Mouse (Mus musculus) megakaryocyte, embryonic 14.5 days (primary cell): ENCODE measurements at regions not wholly inside any gene's neighbourhood (a gene's known extent, or its start where the extent isn't known, plus 50 kb on each side); places are given as distances from the start of the nearest gene placed in this dataset.
A peak's percentile ranks its signal among the peaks of the same experiment; 100 is the strongest.

Experiments
- H3K27me3 ChIP-seq: replicated peaks from 2 replicates; pipeline ENCODE3; 2012; ENCODE audit warnings: inconsistent platforms
- H3K36me3 ChIP-seq: replicated peaks from 2 replicates; pipeline ENCODE3; 2012; ENCODE audit warnings: low read length, inconsistent platforms, mixed read lengths
- H3K4me1 ChIP-seq: 2 replicates; pipeline ENCODE4 v1.6.1; 2012; ENCODE audit warnings: inconsistent platforms
- H3K4me3 ChIP-seq: replicated peaks from 2 replicates; pipeline ENCODE3; 2012; ENCODE audit warnings: moderate library complexity, mild to moderate bottlenecking, inconsistent platforms
- H3K9me3 ChIP-seq: 2 replicates; pipeline ENCODE4 v1.6.1; 2012; ENCODE audit warnings: inconsistent platforms
- FLI1 ChIP-seq: IDR thresholded peaks from 2 replicates; pipeline ENCODE4 v1.6.1; 2012; ENCODE audit warnings: low read length, inconsistent platforms, mixed read lengths
- GATA1 ChIP-seq: IDR thresholded peaks from 3 replicates; pipeline ENCODE4 v1.6.1; 2012; ENCODE audit warnings: mixed read lengths, low read length, inconsistent platforms, borderline replicate concordance

- Histone ChIP-seq H3K4me1 (no peaks in the 10 kb centered on the region; the same call in 1 of the 2 replicates), H3K4me3 (no peak overlapping the region), H3K9me3 (peaks cover 1% of the 10 kb centered on the region), H3K36me3 (no peaks in the 10 kb centered on the region), H3K27me3 (no peaks in the 10 kb centered on the region)
- TF ChIP-seq FLI1 (no peak), GATA1 (no peak)
These were observed 276.8 kb upstream of the Actbl2 start for GRCm38 (mm10) chr13:110978022-110978421.

DNA sequence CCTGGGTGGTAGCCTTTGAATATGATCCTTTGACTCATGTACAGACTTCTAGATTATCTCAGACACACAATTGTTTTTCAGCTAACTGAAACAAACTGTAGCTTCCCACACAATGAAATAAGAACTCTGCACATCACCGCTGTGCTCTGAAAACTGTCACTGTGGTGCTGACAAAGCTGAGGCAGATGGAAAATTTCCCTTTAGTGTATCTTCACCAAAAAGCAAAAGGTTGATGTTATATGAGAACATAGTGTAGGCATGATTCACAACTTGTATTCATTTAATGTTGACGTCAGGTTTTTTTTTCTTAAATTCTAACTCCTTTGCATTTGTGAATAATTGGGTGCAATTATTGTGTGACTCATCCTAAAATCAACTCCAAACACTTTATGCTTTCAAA lies 264.1 kb upstream of the Actbl2 start:
- no peak overlapping the region for H3K4me3 ChIP-seq
- H3K27me3 ChIP-seq: peaks cover 3% of the 10 kb centered on the region

DNA sequence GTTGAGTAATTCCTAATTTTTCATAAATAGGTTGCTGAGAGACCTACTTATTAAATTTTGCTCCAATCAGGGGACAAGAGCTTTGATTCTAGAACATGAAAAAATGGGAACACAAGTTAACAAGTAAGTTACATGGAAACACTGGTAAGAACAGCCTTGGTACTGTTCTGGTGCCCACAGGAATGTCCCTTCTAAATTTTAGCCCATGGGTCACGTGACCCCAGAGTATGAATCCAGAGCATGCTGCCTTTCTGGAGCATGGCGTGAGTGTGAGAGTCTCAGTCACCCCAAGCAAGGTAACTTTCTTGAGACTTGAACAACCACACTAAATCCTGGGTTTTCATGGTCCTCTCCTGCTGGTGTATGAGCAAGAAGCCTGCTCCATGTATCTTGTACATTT lies 263.7 kb upstream of the Actbl2 start:
- Histone ChIP-seq H3K4me3 (no peak overlapping the region), H3K4me1 (no peaks in the 10 kb centered on the region), H3K36me3 (no peaks in the 10 kb centered on the region), H3K9me3 (no peaks in the 10 kb centered on the region), H3K27me3 (peaks cover 3% of the 10 kb centered on the region)
- no peak for TF ChIP-seq FLI1
- TF ChIP-seq GATA1: no peak

More for the DNA sequence above, 264.1 kb upstream of the Actbl2 start:
- no peaks in the 10 kb centered on the region for H3K9me3 ChIP-seq
- H3K36me3 ChIP-seq: no peaks in the 10 kb centered on the region
- H3K4me1 ChIP-seq: no peaks in the 10 kb centered on the region
- no peak for TF ChIP-seq FLI1
- TF ChIP-seq GATA1: no peak

DNA sequence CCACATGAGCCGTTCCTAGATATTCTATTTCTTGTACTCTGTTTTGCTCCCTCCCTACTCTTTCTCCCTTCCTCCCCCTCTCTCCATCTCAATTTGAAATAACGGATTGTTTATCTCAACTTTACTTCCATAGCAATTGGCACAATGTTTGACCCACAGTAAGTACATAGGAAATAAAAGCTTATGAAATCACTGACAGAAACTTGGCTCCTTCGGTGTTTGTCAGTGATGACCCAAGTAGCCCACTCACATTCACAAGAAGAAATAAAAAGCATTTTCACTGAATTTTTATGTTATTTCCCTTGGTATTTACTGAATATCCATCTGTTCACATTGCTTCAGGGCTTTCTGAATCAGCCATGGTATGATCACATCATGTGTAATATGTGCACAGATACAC lies 260.2 kb upstream of the Actbl2 start:
- Histone ChIP-seq H3K9me3 (no peaks in the 10 kb centered on the region), H3K4me1 (no peaks in the 10 kb centered on the region), H3K36me3 (no peaks in the 10 kb centered on the region), H3K27me3 (peaks cover 3% of the 10 kb centered on the region), H3K4me3 (no peak overlapping the region)
- TF ChIP-seq FLI1 (no peak), GATA1 (no peak)

DNA sequence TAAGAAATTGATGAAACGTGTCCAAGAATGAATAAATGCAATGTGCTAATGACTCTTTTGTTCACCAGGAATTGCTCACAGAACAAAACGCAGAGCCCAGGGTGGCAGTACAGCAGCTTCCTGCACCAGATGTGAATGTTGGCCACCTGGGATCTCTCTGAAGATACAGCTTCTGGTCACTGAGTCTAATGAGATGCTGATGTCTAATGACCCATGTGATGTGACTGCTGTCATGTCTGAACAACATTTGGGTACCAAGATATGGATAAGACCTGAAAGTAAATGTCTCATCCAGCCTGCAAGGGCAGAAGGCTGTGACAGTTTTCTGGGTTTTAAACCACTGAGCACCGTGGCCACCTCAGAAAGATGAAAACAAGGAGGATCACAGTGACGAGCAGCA lies 252.1 kb upstream of the Actbl2 start:
- Histone ChIP-seq H3K4me1 (no peaks in the 10 kb centered on the region), H3K27me3 (no peaks in the 10 kb centered on the region), H3K36me3 (no peaks in the 10 kb centered on the region), H3K4me3 (no peak overlapping the region), H3K9me3 (no peaks in the 10 kb centered on the region)
- TF ChIP-seq FLI1 (no peak), GATA1 (no peak)

DNA sequence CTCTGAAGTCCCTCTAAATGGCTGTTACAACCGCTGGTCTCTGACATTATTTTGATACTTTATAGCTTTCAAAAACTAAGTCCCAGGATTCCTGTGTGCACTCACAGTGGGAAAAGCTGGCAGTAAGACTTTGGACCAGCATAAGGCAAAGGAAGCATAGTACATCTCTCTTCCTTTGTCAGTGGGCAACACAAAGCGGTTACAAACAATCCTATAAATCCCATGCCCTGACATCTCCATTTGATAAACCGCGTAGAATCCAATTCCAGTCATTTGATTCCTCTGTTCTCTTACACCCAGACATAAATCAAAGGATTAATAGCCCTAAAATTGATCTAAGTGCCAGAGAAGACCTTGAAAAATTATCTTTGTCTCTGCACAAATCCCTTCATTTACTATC lies 240.7 kb upstream of the Actbl2 start:
- TF ChIP-seq GATA1 (no peak), FLI1 (no peak)
- H3K4me3 ChIP-seq: no peak overlapping the region
- H3K27me3 ChIP-seq: no peaks in the 10 kb centered on the region
- no peaks in the 10 kb centered on the region for H3K4me1 ChIP-seq
- no peaks in the 10 kb centered on the region for H3K9me3 ChIP-seq
- H3K36me3 ChIP-seq: no peaks in the 10 kb centered on the region

DNA sequence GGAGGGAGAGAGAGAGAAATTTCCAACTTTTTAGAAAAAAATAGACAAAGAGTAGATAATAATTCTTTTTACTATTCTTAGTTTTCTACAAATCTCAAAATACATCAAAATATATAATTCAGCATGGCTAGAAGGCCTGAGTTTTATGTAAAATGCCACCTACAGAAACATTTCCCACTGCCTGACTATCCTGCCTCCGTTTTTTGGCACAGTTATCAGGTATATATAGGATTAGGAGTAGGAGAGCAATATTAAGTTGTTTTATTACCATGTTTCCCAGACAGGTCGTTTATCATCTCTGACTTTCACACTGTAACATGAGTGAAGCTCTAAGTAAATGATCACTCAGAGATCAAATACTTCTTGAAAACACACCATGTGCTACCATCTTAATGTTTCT lies 224.7 kb upstream of the Actbl2 start:
- Histone ChIP-seq H3K9me3 (no peaks in the 10 kb centered on the region), H3K4me3 (no peak overlapping the region), H3K36me3 (no peaks in the 10 kb centered on the region), H3K4me1 (no peaks in the 10 kb centered on the region), H3K27me3 (no peaks in the 10 kb centered on the region)
- TF ChIP-seq FLI1: no peak
- no peak for TF ChIP-seq GATA1

DNA sequence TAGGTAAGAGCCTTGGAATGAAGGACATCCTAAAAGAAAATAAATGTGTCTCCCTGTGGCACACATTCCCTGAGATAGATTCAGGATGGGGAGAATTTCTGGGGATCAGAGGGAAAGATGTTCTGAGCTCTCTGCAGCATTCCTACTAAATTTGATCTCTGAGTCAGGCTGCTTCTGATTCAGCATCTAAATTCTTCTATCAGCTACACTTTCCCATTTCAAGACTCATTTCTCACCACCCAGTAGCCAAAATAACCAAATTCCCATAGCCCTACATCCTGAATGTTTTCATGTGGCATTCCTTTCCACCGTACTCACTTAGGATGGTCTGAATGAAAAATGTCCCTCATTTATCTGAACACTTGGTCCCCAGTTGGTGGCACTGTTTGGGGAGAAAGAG lies 223.2 kb upstream of the Actbl2 start:
- no peak overlapping the region for H3K4me3 ChIP-seq
- no peaks in the 10 kb centered on the region for H3K27me3 ChIP-seq
- TF ChIP-seq FLI1: no peak
- TF ChIP-seq GATA1: no peak
- H3K36me3 ChIP-seq: no peaks in the 10 kb centered on the region
- H3K9me3 ChIP-seq: no peaks in the 10 kb centered on the region
- H3K4me1 ChIP-seq: no peaks in the 10 kb centered on the region

GRCm38 (mm10) chr13:111043637-111044036 lies 211.2 kb upstream of the Actbl2 start:
- Histone ChIP-seq H3K4me3 (no peak overlapping the region), H3K36me3 (no peaks in the 10 kb centered on the region), H3K9me3 (no peaks in the 10 kb centered on the region), H3K27me3 (no peaks in the 10 kb centered on the region), H3K4me1 (peaks cover 42% of the 10 kb centered on the region)
- TF ChIP-seq FLI1 (no peak), GATA1 (peak; percentile 32; the same call in 1 of the 3 replicates)

DNA sequence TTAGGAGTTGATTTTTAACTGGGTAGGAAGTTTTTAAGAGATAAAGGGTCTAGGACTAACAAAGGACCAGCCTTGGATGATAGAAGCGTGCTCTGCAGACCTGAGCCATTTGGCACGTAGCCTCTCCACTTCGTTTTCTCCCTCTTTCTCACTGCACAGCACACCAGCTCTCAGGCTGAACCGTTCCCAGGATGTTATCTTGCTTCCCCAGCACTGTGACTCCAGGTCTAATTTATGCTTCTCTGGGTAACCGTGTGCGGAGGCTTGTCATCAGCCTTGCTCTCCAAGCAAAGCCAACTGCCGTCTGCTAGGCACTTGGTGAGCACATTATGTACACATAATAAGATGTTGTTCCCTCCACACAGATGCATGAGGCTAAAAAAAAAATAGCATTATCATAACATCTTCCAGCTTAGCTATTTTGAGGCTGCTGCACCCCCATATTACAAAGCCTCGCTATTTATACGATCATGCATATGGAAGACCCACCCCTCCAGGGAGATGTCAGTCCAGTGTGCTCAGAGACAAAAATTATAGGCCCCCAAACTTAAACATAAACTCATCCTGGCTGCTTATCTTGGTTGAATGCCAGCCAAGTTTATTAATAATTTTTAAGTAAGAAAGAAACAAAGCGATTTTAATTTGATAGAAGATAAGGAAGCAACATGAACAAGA lies 210.3 kb upstream of the Actbl2 start:
- no peaks in the 10 kb centered on the region for H3K9me3 ChIP-seq
- peak overlapping the region; percentile 88 for H3K4me3 ChIP-seq
- H3K4me1 ChIP-seq: peaks cover 44% of the 10 kb centered on the region
- H3K36me3 ChIP-seq: no peaks in the 10 kb centered on the region
- H3K27me3 ChIP-seq: no peaks in the 10 kb centered on the region
- TF ChIP-seq FLI1 (no peak), GATA1 (no peak)
